Mouse (Mus musculus): ENCODE results near the gene Olfr818.
"Not testable (repeated sequence)": the region's sequence is repeated elsewhere in the genome, so short reads cannot be mapped to it uniquely, and the experiment has no call there.

GRCm38 (mm10) chr10:129966232-129966631 is 17.3 kb upstream of the Olfr818 start:
- not testable (repeated sequence) for TF ChIP-seq POLR2A (IDR thresholded peaks at IDR 0.05; ENCODE audit: insufficient read depth, low read length); EP300 (IDR thresholded peaks at IDR 0.05; ENCODE audit: insufficient read depth, low read depth, low read length)
